In genomic region chr15:97607617-97608206, GRCm38 (mm10) we compare ENCODE assay signal across 13 mouse cellular contexts.
DNase-seq lines count a peak whose midpoint lies in the region; ATAC-seq and TF ChIP-seq lines count a peak whose summit lies in the region.
"Had no signal": no experiment of that assay in that cellular context is flagged by ENCODE, and none has a peak within 500 bp of the region (broad histone marks: within the 10 kb centered on the region; RNA-seq: fewer than 3 reads in every experiment).

No protein-coding gene starts in this region.

- TF ChIP-seq POLR2A in thymus, adult 2 months (IDR thresholded peaks at IDR 0.05; ENCODE audit: control insufficient read depth, extremely low read depth, insufficient read depth, low read length, poor library complexity) = no peak

- H3K36me3 ChIP-seq in forebrain, embryonic 10.5 days (replicated peaks) = no peaks in the 10 kb centered on the region
- no peaks in the 10 kb centered on the region for H3K36me3 ChIP-seq in hindbrain, embryonic 16.5 days (ENCODE audit: control insufficient read depth, insufficient read depth, low read length)
- no peaks in the 10 kb centered on the region for H3K36me3 ChIP-seq in neural tube, embryonic 14.5 days (ENCODE audit: control insufficient read depth, insufficient read depth, low read length)
- no peaks in the 10 kb centered on the region for H3K36me3 ChIP-seq in thymus, adult 2 months (ENCODE audit: control insufficient read depth, insufficient read depth, low read length)
- no peaks in the 10 kb centered on the region for H3K36me3 ChIP-seq in liver, embryonic 11.5 days (ENCODE audit: control insufficient read depth, insufficient read depth, low read length)
- H3K36me3 ChIP-seq: G1E; heart, embryonic 15.5 days had no signal

- no peak for ATAC-seq in hindbrain, embryonic 16.5 days
- ATAC-seq in neural tube, embryonic 14.5 days (ENCODE audit: low read depth) = no peak; the same call in 1 of the 2 replicates
- no peak for ATAC-seq in inflammation-experienced regulatory T-cells, adult 6 months
- no peak for ATAC-seq in liver, embryonic 11.5 days (replicated peaks; ENCODE audit: low FRiP score)

- peaks cover 26% of the 10 kb centered on the region for H3K4me1 ChIP-seq in forebrain, embryonic 10.5 days
- peaks cover 9% of the 10 kb centered on the region for H3K4me1 ChIP-seq in hindbrain, embryonic 16.5 days (ENCODE audit: control insufficient read depth, insufficient read depth, low read depth, low read length)
- peaks cover 9% of the 10 kb centered on the region; the same call in 1 of the 2 replicates for H3K4me1 ChIP-seq in neural tube, embryonic 14.5 days (ENCODE audit: control insufficient read depth, insufficient read depth, low read length)
- H3K4me1 ChIP-seq in thymus, adult 2 months (replicated peaks; ENCODE audit: control insufficient read depth, insufficient read depth, low read length) = peaks cover 6% of the 10 kb centered on the region
- no peaks in the 10 kb centered on the region; the same call in 1 of the 2 replicates for H3K4me1 ChIP-seq in liver, embryonic 11.5 days (replicated peaks; ENCODE audit: control insufficient read depth, insufficient read depth, low read length)

- no peak for TF ChIP-seq CTCF in gastrocnemius, adult 2 months (IDR thresholded peaks at IDR 0.05)
- no peak for TF ChIP-seq CTCF in thymus, adult 2 months (IDR thresholded peaks at IDR 0.05; ENCODE audit: borderline replicate concordance, control insufficient read depth, extremely low read depth, insufficient read depth, low read length, poor library complexity)

- intact Hi-C loops in gastrocnemius, adult 2 months (cut with DNase I) = no loop called here

- peaks cover 46% of the 10 kb centered on the region for H3K27me3 ChIP-seq in forebrain, embryonic 10.5 days (ENCODE audit: poor library complexity, severe bottlenecking)
- H3K27me3 ChIP-seq in hindbrain, embryonic 16.5 days (replicated peaks; ENCODE audit: control insufficient read depth, insufficient read depth, low read length) = no peaks in the 10 kb centered on the region
- no peaks in the 10 kb centered on the region for H3K27me3 ChIP-seq in neural tube, embryonic 14.5 days (ENCODE audit: control insufficient read depth, insufficient read depth, low read length)
- no peaks in the 10 kb centered on the region for H3K27me3 ChIP-seq in thymus, adult 2 months (ENCODE audit: control insufficient read depth, insufficient read depth, low read length)
- H3K27me3 ChIP-seq in liver, embryonic 11.5 days (replicated peaks; ENCODE audit: control insufficient read depth, insufficient read depth, low read length) = no peaks in the 10 kb centered on the region; the same call in 1 of the 2 replicates
- H3K27me3 ChIP-seq: heart, embryonic 15.5 days had no signal

- H3K27ac ChIP-seq in gastrocnemius, adult 2 months = no peak overlapping the region
- 0 out of 2 replicates have a peak overlapping the region, but pooled peaks have one; percentile 5 for H3K27ac ChIP-seq in forebrain, embryonic 10.5 days
- H3K27ac ChIP-seq in hindbrain, embryonic 16.5 days (ENCODE audit: low read depth, low read length) = peak overlapping the region; percentile 98
- peak overlapping the region; percentile 91 for H3K27ac ChIP-seq in neural tube, embryonic 14.5 days (ENCODE audit: low read depth, low read length)
- H3K27ac ChIP-seq in thymus, adult 2 months (ENCODE audit: control insufficient read depth, insufficient read depth, low read length) = no peak overlapping the region
- H3K27ac ChIP-seq in liver, embryonic 11.5 days (ENCODE audit: low read depth, low read length) = no peak overlapping the region
- H3K27ac ChIP-seq: heart, embryonic 15.5 days had no signal

- peak; percentile 63 for DNase-seq in gastrocnemius, adult 2 months
- no peak for DNase-seq in gastrocnemius, postnatal 10 days
- DNase-seq in forebrain, embryonic 10.5 days (ENCODE audit: extremely low spot score, low spot score) = no peak
- no peak for DNase-seq in thymus, adult 2 months
- no peak for DNase-seq in liver, embryonic 11.5 days (ENCODE audit: low spot score)
- DNase-seq: cerebellum, adult 9-11 months; kidney, adult 11 months; spleen, adult 18-20 months had no signal

- 69% methylated on average over 15 of the region's 15 CpGs for WGBS in forebrain, embryonic 10.5 days
- 24% methylated on average over 15 of the region's 15 CpGs for WGBS in hindbrain, embryonic 16.5 days
- 38% methylated on average over 15 of the region's 15 CpGs for WGBS in neural tube, embryonic 14.5 days
- 95% methylated on average over 15 of the region's 15 CpGs for WGBS in thymus, adult 2 months
- WGBS in liver, embryonic 11.5 days = 78% methylated on average over 15 of the region's 15 CpGs

- H3K9ac ChIP-seq in hindbrain, embryonic 16.5 days (ENCODE audit: low read depth, low read length) = peak overlapping the region; percentile 39
- peak overlapping the region; percentile 37 for H3K9ac ChIP-seq in neural tube, embryonic 14.5 days (replicated peaks; ENCODE audit: low read depth, low read length)
- H3K9ac ChIP-seq in liver, embryonic 11.5 days (ENCODE audit: low read depth, low read length) = no peak overlapping the region
- H3K9ac ChIP-seq: heart, embryonic 15.5 days had no signal

- H3K4me3 ChIP-seq in gastrocnemius, adult 2 months = peak overlapping the region; percentile 56
- peak overlapping the region; percentile 48; the same call in 1 of the 2 replicates for H3K4me3 ChIP-seq in forebrain, embryonic 10.5 days
- H3K4me3 ChIP-seq in hindbrain, embryonic 16.5 days (ENCODE audit: low read length) = peak overlapping the region; percentile 45
- peak overlapping the region; percentile 22 for H3K4me3 ChIP-seq in neural tube, embryonic 14.5 days (ENCODE audit: low read depth, low read length)
- no peak overlapping the region for H3K4me3 ChIP-seq in thymus, adult 2 months (ENCODE audit: control insufficient read depth, insufficient read depth, low read length)
- H3K4me3 ChIP-seq in liver, embryonic 11.5 days (ENCODE audit: low read depth, low read length) = no peak overlapping the region

- peaks cover 4% of the 10 kb centered on the region; the same call in 1 of the 2 replicates for H3K9me3 ChIP-seq in forebrain, embryonic 10.5 days
- H3K9me3 ChIP-seq in hindbrain, embryonic 16.5 days (ENCODE audit: control insufficient read depth, low read length) = no peaks in the 10 kb centered on the region
- H3K9me3 ChIP-seq in neural tube, embryonic 14.5 days (ENCODE audit: control insufficient read depth, low read length) = no peaks in the 10 kb centered on the region
- no peaks in the 10 kb centered on the region for H3K9me3 ChIP-seq in liver, embryonic 11.5 days (ENCODE audit: control insufficient read depth, low read length)
- H3K9me3 ChIP-seq: heart, embryonic 15.5 days had no signal

- peak overlapping the region; percentile 78 for H3K4me2 ChIP-seq in hindbrain, embryonic 16.5 days (ENCODE audit: low read length)
- peak overlapping the region; percentile 52 for H3K4me2 ChIP-seq in neural tube, embryonic 14.5 days (ENCODE audit: low read depth, low read length)
- H3K4me2 ChIP-seq in liver, embryonic 11.5 days = no peak overlapping the region

Comparison
In these comparisons a context has a peak if more than half of its experiments do, and no peak if none do; other contexts are left out.
1. H3K27ac ChIP-seq: peak in forebrain, embryonic 10.5 days (single experiment), hindbrain, embryonic 16.5 days (single experiment) and neural tube, embryonic 14.5 days (single experiment); none in gastrocnemius, adult 2 months (single experiment), thymus, adult 2 months (single experiment) and liver, embryonic 11.5 days (single experiment).
2. H3K4me3 ChIP-seq: peak in gastrocnemius, adult 2 months (single experiment), forebrain, embryonic 10.5 days (single experiment), hindbrain, embryonic 16.5 days (single experiment) and neural tube, embryonic 14.5 days (single experiment); none in thymus, adult 2 months (single experiment) and liver, embryonic 11.5 days (single experiment).